Mouse (Mus musculus) common myeloid progenitor, adult 5-6 weeks (primary cell): ENCODE measurements at regions not wholly inside any gene's neighbourhood (a gene's known extent, or its start where the extent isn't known, plus 50 kb on each side); places are given as distances from the start of the nearest gene placed in this dataset.

Experiments used
- ATAC-seq: replicated peaks from 2 replicates; pipeline ENCODE4 v1.8.0; 2016; ENCODE audit warnings: low read depth, mild to moderate bottlenecking, moderate TSS enrichment, inconsistent platforms; ENCODE audit not compliant: poor library complexity, severe bottlenecking

GRCm38 (mm10) chr15:65733326-65733725 lies 718.6 kb upstream of the Gm21961 start:
- ATAC-seq, result no peak

- no peak for ATAC-seq
Measured at GRCm38 (mm10) chr15:65731308-65731707, 716.6 kb upstream of the Gm21961 start.

GRCm38 (mm10) chr15:65727061-65727460 lies 712.4 kb upstream of the Gm21961 start:
- 0 out of 2 replicates have a peak, but pooled peaks have one; percentile 66 for ATAC-seq

GRCm38 (mm10) chr15:65726271-65726670 lies 711.6 kb upstream of the Gm21961 start:
- no peak for ATAC-seq

- ATAC-seq, result peak; percentile 56; the same call in 1 of the 2 replicates
Measured at GRCm38 (mm10) chr15:65703559-65703958, 688.9 kb upstream of the Gm21961 start.

GRCm38 (mm10) chr15:65701510-65701909 lies 686.8 kb upstream of the Gm21961 start:
- no peak for ATAC-seq

- ATAC-seq, result no peak
Measured at GRCm38 (mm10) chr15:65698596-65698995, 683.9 kb upstream of the Gm21961 start.
